ENCODE assay signal across 26 mouse cellular contexts in the genomic region with DNA sequence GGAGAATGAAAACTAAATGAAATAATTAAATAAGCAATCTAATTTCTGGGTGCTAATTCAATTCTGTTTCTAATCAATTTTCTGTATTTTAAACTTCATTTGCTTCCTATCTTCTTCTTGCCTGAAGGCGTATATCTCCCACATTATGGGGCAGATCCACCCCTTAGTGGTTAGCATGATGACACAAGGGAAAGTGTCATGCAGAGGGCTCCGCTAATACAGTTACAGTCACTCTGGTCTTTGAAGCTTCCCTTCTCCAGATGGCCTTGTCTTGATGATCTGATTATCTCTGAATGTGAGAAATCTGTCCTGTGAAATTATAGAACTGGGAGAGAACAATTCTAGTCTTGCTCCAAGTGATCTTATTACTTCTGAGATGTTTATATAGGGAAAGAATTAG.
DNase-seq lines count a peak whose midpoint lies in the region; ATAC-seq lines count a peak whose summit lies in the region.
"Had no signal": no experiment of that assay in that cellular context is flagged by ENCODE, and none has a peak within 500 bp of the region (broad histone marks: within the 10 kb centered on the region; RNA-seq: fewer than 3 reads in every experiment).

No protein-coding gene starts in this region.

- no peak for ATAC-seq in forebrain, embryonic 13.5 days
- no peak for ATAC-seq in forebrain, embryonic 12.5 days (ENCODE audit: low FRiP score)
- ATAC-seq in hindbrain, embryonic 15.5 days (ENCODE audit: low FRiP score, low read depth), result no peak
- ATAC-seq: forebrain, embryonic 15.5 days; intestine, embryonic 16.5 days; liver, embryonic 12.5 days; liver, postnatal 0 days; midbrain, embryonic 15.5 days had no signal

- H3K4me1 ChIP-seq in forebrain, embryonic 13.5 days, result peaks cover 28% of the 10 kb centered on the region
- H3K4me1 ChIP-seq in forebrain, embryonic 12.5 days, result peaks cover 31% of the 10 kb centered on the region
- H3K4me1 ChIP-seq in hindbrain, embryonic 15.5 days (replicated peaks), result peaks cover 20% of the 10 kb centered on the region
- H3K4me1 ChIP-seq: liver, embryonic 12.5 days had no signal

- 74% methylated on average over 2 of the region's 2 CpGs for WGBS in forebrain, embryonic 13.5 days
- 88% methylated on average over 2 of the region's 2 CpGs for WGBS in forebrain, embryonic 12.5 days
- WGBS in hindbrain, embryonic 15.5 days, result 47% methylated on average over 2 of the region's 2 CpGs

- no peaks in the 10 kb centered on the region for H3K9me3 ChIP-seq in forebrain, embryonic 13.5 days (replicated peaks)
- H3K9me3 ChIP-seq in forebrain, embryonic 12.5 days, result no peaks in the 10 kb centered on the region
- no peaks in the 10 kb centered on the region for H3K9me3 ChIP-seq in hindbrain, embryonic 15.5 days
- H3K9me3 ChIP-seq: forebrain, embryonic 15.5 days; G1E; liver, embryonic 12.5 days; midbrain, embryonic 15.5 days; neural tube, embryonic 15.5 days had no signal

- DNase-seq in retina, postnatal 1 day, result peak; percentile 6
- DNase-seq in retina, embryonic 14.5 days (ENCODE audit: low spot score), result no peak
- DNase-seq in urinary bladder, postnatal 14 days (ENCODE audit: low spot score), result no peak
- DNase-seq in adrenal gland, adult (ENCODE audit: inconsistent age in 2 of 2, low spot score in 1 of 2), result no peak
- DNase-seq: adrenal gland, postnatal 14 days; cerebellum, adult 18-20 months; gastrocnemius, postnatal 36 days; heart, postnatal 14 days; kidney, adult 8-10 months; kidney, postnatal 10 days; liver, postnatal 0 days; lung, postnatal 4 days; right cerebral cortex, adult 18-20 months; right cerebral cortex, postnatal 4 days; thymus, adult 18-20 months; thymus, postnatal 25 days had no signal

- H3K36me3 ChIP-seq in forebrain, embryonic 13.5 days (ENCODE audit: poor library complexity, severe bottlenecking), result no peaks in the 10 kb centered on the region
- no peaks in the 10 kb centered on the region for H3K36me3 ChIP-seq in forebrain, embryonic 12.5 days (replicated peaks)
- no peaks in the 10 kb centered on the region for H3K36me3 ChIP-seq in hindbrain, embryonic 15.5 days
- H3K36me3 ChIP-seq: forebrain, embryonic 15.5 days; G1E; liver, embryonic 12.5 days; midbrain, embryonic 15.5 days; neural tube, embryonic 15.5 days had no signal

- no peaks in the 10 kb centered on the region for H3K27me3 ChIP-seq in forebrain, embryonic 13.5 days
- H3K27me3 ChIP-seq in forebrain, embryonic 12.5 days, result no peaks in the 10 kb centered on the region
- no peaks in the 10 kb centered on the region for H3K27me3 ChIP-seq in hindbrain, embryonic 15.5 days
- H3K27me3 ChIP-seq: forebrain, embryonic 15.5 days; liver, embryonic 12.5 days; midbrain, embryonic 15.5 days; neural tube, embryonic 15.5 days had no signal

- H3K27ac ChIP-seq in forebrain, embryonic 13.5 days, result peak overlapping the region; percentile 35; the same call in 1 of the 2 replicates
- no peak overlapping the region for H3K27ac ChIP-seq in forebrain, embryonic 12.5 days
- 0 out of 2 replicates have a peak overlapping the region, but pooled peaks have one; percentile 38 for H3K27ac ChIP-seq in hindbrain, embryonic 15.5 days (replicated peaks)
- H3K27ac ChIP-seq: liver, embryonic 12.5 days; midbrain, embryonic 15.5 days; neural tube, embryonic 15.5 days; stomach, postnatal 0 days had no signal

- H3K4me3 ChIP-seq in forebrain, embryonic 13.5 days, result no peak overlapping the region
- no peak overlapping the region for H3K4me3 ChIP-seq in forebrain, embryonic 12.5 days (replicated peaks)
- H3K4me3 ChIP-seq in hindbrain, embryonic 15.5 days, result no peak overlapping the region
- H3K4me3 ChIP-seq: forebrain, embryonic 15.5 days; liver, embryonic 12.5 days; midbrain, embryonic 15.5 days; neural tube, embryonic 15.5 days had no signal

- H3K9ac ChIP-seq in forebrain, embryonic 13.5 days, result no peak overlapping the region
- H3K9ac ChIP-seq in forebrain, embryonic 12.5 days, result no peak overlapping the region
- H3K9ac ChIP-seq in hindbrain, embryonic 15.5 days, result no peak overlapping the region
- H3K9ac ChIP-seq: forebrain, embryonic 15.5 days; liver, embryonic 12.5 days; liver, postnatal 0 days; midbrain, embryonic 15.5 days; neural tube, embryonic 15.5 days had no signal

- H3K4me2 ChIP-seq in forebrain, embryonic 13.5 days, result no peak overlapping the region
- no peak overlapping the region for H3K4me2 ChIP-seq in forebrain, embryonic 12.5 days
- no peak overlapping the region for H3K4me2 ChIP-seq in hindbrain, embryonic 15.5 days
- H3K4me2 ChIP-seq: forebrain, embryonic 15.5 days; liver, embryonic 12.5 days; midbrain, embryonic 15.5 days; neural tube, embryonic 15.5 days had no signal
